Comparison of ENCODE assay signal across 21 mouse cellular contexts in the genomic region with DNA sequence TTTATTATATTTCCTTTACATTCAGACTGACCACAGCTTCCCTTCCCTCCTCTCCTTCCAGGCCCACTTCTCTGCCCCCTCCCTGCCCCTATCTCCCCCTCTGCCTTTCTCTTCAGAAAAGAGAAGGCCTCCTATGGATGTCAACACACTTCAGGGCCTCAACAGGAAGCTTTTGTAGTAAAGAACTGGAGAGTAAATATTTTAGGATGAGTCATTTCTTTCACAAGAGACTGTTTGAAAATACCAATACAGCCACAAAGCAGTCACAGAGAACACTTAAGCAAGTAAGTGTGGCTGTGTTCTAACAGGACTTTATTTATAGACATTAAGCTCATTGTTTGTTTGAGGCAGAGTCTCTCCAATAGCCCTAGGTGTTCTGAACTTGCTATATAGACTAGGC. TPM values are rescaled to one million over a fixed set of nuclear protein-coding genes. Genes with fewer than 3 reads are reported as not detected.
DNase-seq lines count a peak whose midpoint lies in the region; ATAC-seq and TF ChIP-seq lines count a peak whose summit lies in the region.
"Had no signal": no experiment of that assay in that cellular context is flagged by ENCODE, and none has a peak within 500 bp of the region (broad histone marks: within the 10 kb centered on the region; RNA-seq: fewer than 3 reads in every experiment).

No protein-coding gene starts in this region.

- H3K27ac ChIP-seq in kidney, adult 2 months (ENCODE audit: insufficient read depth, low read depth, low read length) = no peak overlapping the region
- H3K27ac ChIP-seq: forebrain, embryonic 10.5 days; gastrocnemius, adult 2 months; heart, embryonic 13.5 days; hindbrain, embryonic 13.5 days; liver, embryonic 14.5 days had no signal

- TF ChIP-seq CTCF in lung, adult 2 months (IDR thresholded peaks at IDR 0.05; ENCODE audit: insufficient read depth, low read length) = no peak
- no peak for TF ChIP-seq CTCF in kidney, adult 2 months (conservative IDR thresholded peaks at IDR 0.05; ENCODE audit: insufficient read depth, insufficient read length, low read depth, low read length)

- ATAC-seq in granulocyte monocyte progenitor cell, adult 5-6 weeks (replicated peaks; ENCODE audit: poor library complexity, severe bottlenecking) = peak; percentile 96
- ATAC-seq: forebrain, postnatal 0 days; inflammation-experienced regulatory T-cells, adult 6 months had no signal

- peaks cover 1% of the 10 kb centered on the region; the same call in 1 of the 2 replicates for H3K36me3 ChIP-seq in kidney, adult 2 months (ENCODE audit: control insufficient read depth, insufficient read depth, low read length)

- H3K27me3 ChIP-seq in kidney, adult 2 months (replicated peaks; ENCODE audit: control insufficient read depth, insufficient read depth, low read length) = no peaks in the 10 kb centered on the region
- H3K27me3 ChIP-seq: heart, embryonic 13.5 days; hindbrain, embryonic 13.5 days had no signal

- DNase-seq in lung, postnatal 25 days (ENCODE audit: low spot score) = peak; percentile 27
- DNase-seq in lung, adult 2 months = no peak
- DNase-seq in Muller cell, postnatal 12 days (ENCODE audit: inconsistent ontology term) = peak; percentile 73
- no peak for DNase-seq in kidney, adult 9 months
- DNase-seq in layer of hippocampus, postnatal 25 days (ENCODE audit: extremely low spot score in 1 of 2, low spot score in 1 of 2) = no peak
- no peak for DNase-seq in kidney, adult 2 months
- DNase-seq: adrenal gland, adult 2 months; cerebellum, adult 9-10 months; forebrain, postnatal 0 days; gastrocnemius, adult 2 months; kidney, postnatal 36 days; midbrain, embryonic 14.5 days; thymus, adult 2 months had no signal

- no peak for TF ChIP-seq POLR2A in lung, adult 2 months (IDR thresholded peaks at IDR 0.05; ENCODE audit: borderline replicate concordance, extremely low read depth, low read depth, low read length)
- TF ChIP-seq POLR2A in kidney, adult 2 months (IDR thresholded peaks at IDR 0.05; ENCODE audit: low read depth, low read length) = no peak

- H3K4me3 ChIP-seq in lung, adult 2 months (replicated peaks; ENCODE audit: extremely low read depth, low read depth, low read length) = no peak overlapping the region
- H3K4me3 ChIP-seq in kidney, adult 2 months (ENCODE audit: insufficient read depth, low read depth, low read length) = no peak overlapping the region
- H3K4me3 ChIP-seq: forebrain, embryonic 10.5 days; gastrocnemius, adult 2 months; heart, embryonic 13.5 days; hindbrain, embryonic 13.5 days; myocyte had no signal

- peaks cover 2% of the 10 kb centered on the region; the same call in 1 of the 2 replicates for H3K4me1 ChIP-seq in lung, adult 2 months (ENCODE audit: control insufficient read depth, insufficient read depth, low read length)
- peaks cover 3% of the 10 kb centered on the region; the same call in 1 of the 2 replicates for H3K4me1 ChIP-seq in kidney, adult 2 months (ENCODE audit: control insufficient read depth, insufficient read depth, low read length)
- H3K4me1 ChIP-seq: forebrain, embryonic 10.5 days; heart, embryonic 13.5 days; hindbrain, embryonic 13.5 days had no signal

RNA-seq across cellular contexts. Expression of a gene that starts 23.3 kb away (rescaled TPM):
- 7.6 and 11.9 TPM in 2 replicates for polyA plus RNA-seq in lung, adult 2 months (2012; rRNA removed)
- total RNA-seq in granulocyte monocyte progenitor cell, adult 5-6 weeks (2014; fragmentation: Nextera tagmentation) = 27.6 and 29.8 TPM in 2 replicates
- 43.3 and 52.1 TPM in 2 replicates for total RNA-seq in granulocyte monocyte progenitor cell, adult 5-6 weeks (2017)
- 10 to 100 TPM; 16.9 to 19.1 TPM for total RNA-seq in layer of hippocampus, postnatal 25 days (2021)
- polyA plus RNA-seq in kidney, adult 2 months (2012; rRNA removed) = 15.8 and 24.9 TPM in 2 replicates

RNA-seq across cellular contexts. Expression of a gene that starts 29.2 kb away (rescaled TPM):
- polyA plus RNA-seq in lung, adult 2 months (2012; rRNA removed) = 232 and 320 TPM in 2 replicates
- total RNA-seq in granulocyte monocyte progenitor cell, adult 5-6 weeks (2014; fragmentation: Nextera tagmentation) = 3,177 and 3,393 TPM in 2 replicates
- 3,068 and 3,220 TPM in 2 replicates for total RNA-seq in granulocyte monocyte progenitor cell, adult 5-6 weeks (2017)
- total RNA-seq in layer of hippocampus, postnatal 25 days (2021) = 100 to 1,000 TPM; 547 to 604 TPM
- 373 and 421 TPM in 2 replicates for polyA plus RNA-seq in kidney, adult 2 months (2012; rRNA removed)

RNA-seq across cellular contexts. Expression of a gene that starts 29.4 kb away (rescaled TPM):
- polyA plus RNA-seq in lung, adult 2 months (2012; rRNA removed) = 0.43 and 0.91 TPM in 2 replicates
- total RNA-seq in granulocyte monocyte progenitor cell, adult 5-6 weeks (2014; fragmentation: Nextera tagmentation) = 61.4 and 63.4 TPM in 2 replicates
- 98.1 and 118 TPM in 2 replicates for total RNA-seq in granulocyte monocyte progenitor cell, adult 5-6 weeks (2017)
- 1 to 10 TPM; 4.3 to 6.6 TPM for total RNA-seq in layer of hippocampus, postnatal 25 days (2021)
- polyA plus RNA-seq in kidney, adult 2 months (2012; rRNA removed) = 0.35 and 0.77 TPM in 2 replicates

RNA-seq across cellular contexts. Expression of a gene that starts 32.7 kb away (rescaled TPM):
- polyA plus RNA-seq in lung, adult 2 months (2012; rRNA removed) = not detected in 2 replicates
- 1.6 TPM in 1 of 2 replicates, not detected in the other for total RNA-seq in granulocyte monocyte progenitor cell, adult 5-6 weeks (2014; fragmentation: Nextera tagmentation)
- 0.67 and 1.3 TPM in 2 replicates for total RNA-seq in granulocyte monocyte progenitor cell, adult 5-6 weeks (2017)
- 1 to 10 TPM; 3.0 to 3.9 TPM for total RNA-seq in layer of hippocampus, postnatal 25 days (2021)
- 0.11 and 0.15 TPM in 2 replicates for polyA plus RNA-seq in kidney, adult 2 months (2012; rRNA removed)
- total RNA-seq: forebrain, postnatal 0 days had no signal
- polyA plus RNA-seq: adrenal gland, adult 2 months; gonadal fat pad, adult 2 months; thymus, adult 2 months had no signal

RNA-seq across cellular contexts. Expression of a gene that starts 51.1 kb away (rescaled TPM):
- polyA plus RNA-seq in lung, adult 2 months (2012; rRNA removed) = 35.0 and 50.8 TPM in 2 replicates
- 24.8 and 45.6 TPM in 2 replicates for total RNA-seq in granulocyte monocyte progenitor cell, adult 5-6 weeks (2014; fragmentation: Nextera tagmentation)
- total RNA-seq in granulocyte monocyte progenitor cell, adult 5-6 weeks (2017) = 55.0 and 56.5 TPM in 2 replicates
- total RNA-seq in layer of hippocampus, postnatal 25 days (2021) = 100 to 1,000 TPM; 294 to 332 TPM
- 40.8 and 46.3 TPM in 2 replicates for polyA plus RNA-seq in kidney, adult 2 months (2012; rRNA removed)

Comparison
In these comparisons a context has a peak if more than half of its experiments do, and no peak if none do; other contexts are left out.
1. DNase-seq: peak in lung, postnatal 25 days (single experiment) and Muller cell, postnatal 12 days (single experiment); none in lung, adult 2 months (single experiment), kidney, adult 9 months (single experiment), layer of hippocampus, postnatal 25 days (0 of 2) and kidney, adult 2 months (single experiment).
2. RNA of a gene that starts 29.2 kb away (total RNA-seq): 3,068 to 3,393 TPM in granulocyte monocyte progenitor cell, adult 5-6 weeks; 547 to 604 TPM in layer of hippocampus, postnatal 25 days; every median in the first group is over 4 times any median in the second.
3. RNA of a gene that starts 29.4 kb away (total RNA-seq): 61.4 to 118 TPM in granulocyte monocyte progenitor cell, adult 5-6 weeks; 4.3 to 6.6 TPM in layer of hippocampus, postnatal 25 days; every median in the first group is over 4 times any median in the second.